Mouse (Mus musculus) stomach, postnatal 0 days (tissue): Measurements from ENCODE around the gene Gm44596.

Experiments used
- CTCF ChIP-seq: IDR thresholded peaks from 2 replicates; pipeline ENCODE4 v1.5.1; 2016; ENCODE audit warnings: antibody characterized with exemption, low read depth, mild to moderate bottlenecking, moderate library complexity
- EP300 ChIP-seq: optimal IDR thresholded peaks from 2 replicates; pipeline ENCODE3; 2016; ENCODE audit warnings: antibody characterized with exemption

DNA sequence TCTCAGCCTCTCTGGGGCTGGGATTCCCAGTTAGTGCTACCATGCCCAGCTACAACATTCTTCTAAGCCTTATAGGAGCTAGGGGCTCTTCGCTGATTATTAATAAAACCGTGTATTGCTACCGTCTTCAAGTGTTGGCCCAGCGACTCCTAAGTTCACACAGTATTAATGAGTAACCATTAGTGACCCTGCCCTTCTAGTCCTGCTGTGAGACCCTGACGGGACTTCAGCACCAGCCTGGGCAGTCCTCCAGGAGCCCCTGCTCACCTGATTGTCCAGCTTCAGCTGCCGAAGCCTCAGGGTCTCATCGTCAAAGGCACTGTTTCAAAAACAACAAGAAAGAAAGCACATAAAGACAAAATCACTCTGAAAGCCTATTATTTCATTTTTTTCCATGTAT lies 37.8 kb upstream of the Gm44596 start:
- TF ChIP-seq CTCF (no peak), EP300 (no peak)
